Mouse (Mus musculus): Measurements from ENCODE around the gene Clybl. TPM values are rescaled to one million over a fixed set of nuclear protein-coding genes. Genes with fewer than 3 reads are reported as not detected.

Gene Clybl
- polyA plus RNA-seq, 1 experiment, result 66.7 TPM

- no peaks in the 10 kb centered on the region for H3K27me3 ChIP-seq (replicated peaks; ENCODE audit: control insufficient read depth, insufficient read depth, low read length)
- H3K4me1 ChIP-seq (ENCODE audit: control insufficient read depth, insufficient read depth, low read length), result peaks cover 3% of the 10 kb centered on the region; the same call in 1 of the 2 replicates
- under 1% methylated on average over 12 of the region's 12 CpGs for WGBS
- no peaks in the 10 kb centered on the region for H3K36me3 ChIP-seq (ENCODE audit: control insufficient read depth, insufficient read depth, low read length)
- H3K27ac ChIP-seq (ENCODE audit: insufficient read depth, low read depth, low read length), result peak overlapping the region; percentile 27; the same call in 1 of the 2 replicates
- TF ChIP-seq CTCF (conservative IDR thresholded peaks at IDR 0.05; ENCODE audit: insufficient read depth, insufficient read length, low read depth, low read length) (0 out of 2 replicates have a peak, but pooled peaks have one; percentile 14), POLR2A (IDR thresholded peaks at IDR 0.05; ENCODE audit: low read depth, low read length) (no peak)
- DNase-seq, result no peak
- peak overlapping the region; percentile 76 for H3K4me3 ChIP-seq (ENCODE audit: insufficient read depth, low read depth, low read length)
These were observed 282 bp downstream of the Clybl start for GRCm38 (mm10) chr14:122181815-122182157.

GRCm38 (mm10) chr14:122182220-122182619 lies 716 bp downstream of the Clybl start:
- Histone ChIP-seq H3K4me3 (ENCODE audit: insufficient read depth, low read depth, low read length) (no peak overlapping the region), H3K36me3 (ENCODE audit: control insufficient read depth, insufficient read depth, low read length) (no peaks in the 10 kb centered on the region), H3K27ac (ENCODE audit: insufficient read depth, low read depth, low read length) (no peak overlapping the region), H3K4me1 (ENCODE audit: control insufficient read depth, insufficient read depth, low read length) (peaks cover 3% of the 10 kb centered on the region; the same call in 1 of the 2 replicates), H3K27me3 (replicated peaks; ENCODE audit: control insufficient read depth, insufficient read depth, low read length) (no peaks in the 10 kb centered on the region)
- 60% methylated on average over 6 of the region's 6 CpGs for WGBS
- TF ChIP-seq CTCF (conservative IDR thresholded peaks at IDR 0.05; ENCODE audit: insufficient read depth, insufficient read length, low read depth, low read length), result no peak
- TF ChIP-seq POLR2A (IDR thresholded peaks at IDR 0.05; ENCODE audit: low read depth, low read length), result no peak
- DNase-seq, result no peak

GRCm38 (mm10) chr14:122183974-122184373 lies 2.5 kb downstream of the Clybl start:
- H3K27ac ChIP-seq (ENCODE audit: insufficient read depth, low read depth, low read length), result no peak overlapping the region
- H3K36me3 ChIP-seq (ENCODE audit: control insufficient read depth, insufficient read depth, low read length), result no peaks in the 10 kb centered on the region
- no peak for DNase-seq
- H3K27me3 ChIP-seq (replicated peaks; ENCODE audit: control insufficient read depth, insufficient read depth, low read length), result no peaks in the 10 kb centered on the region
- no peak overlapping the region for H3K4me3 ChIP-seq (ENCODE audit: insufficient read depth, low read depth, low read length)
- peaks cover 3% of the 10 kb centered on the region; the same call in 1 of the 2 replicates for H3K4me1 ChIP-seq (ENCODE audit: control insufficient read depth, insufficient read depth, low read length)
- WGBS, result 83% methylated on average over 11 of the region's 11 CpGs
- TF ChIP-seq CTCF (conservative IDR thresholded peaks at IDR 0.05; ENCODE audit: insufficient read depth, insufficient read length, low read depth, low read length), result no peak

GRCm38 (mm10) chr14:122188250-122188649 lies 6.7 kb downstream of the Clybl start:
- 84% methylated on average over 5 of the region's 5 CpGs for WGBS
- TF ChIP-seq POLR2A (IDR thresholded peaks at IDR 0.05; ENCODE audit: low read depth, low read length) (no peak), CTCF (conservative IDR thresholded peaks at IDR 0.05; ENCODE audit: insufficient read depth, insufficient read length, low read depth, low read length) (no peak)
- no peaks in the 10 kb centered on the region for H3K36me3 ChIP-seq (ENCODE audit: control insufficient read depth, insufficient read depth, low read length)
- no peak overlapping the region for H3K27ac ChIP-seq (ENCODE audit: insufficient read depth, low read depth, low read length)
- H3K4me1 ChIP-seq (ENCODE audit: control insufficient read depth, insufficient read depth, low read length), result no peaks in the 10 kb centered on the region
- no peak for DNase-seq
- no peaks in the 10 kb centered on the region for H3K27me3 ChIP-seq (replicated peaks; ENCODE audit: control insufficient read depth, insufficient read depth, low read length)
- H3K4me3 ChIP-seq (ENCODE audit: insufficient read depth, low read depth, low read length), result no peak overlapping the region

GRCm38 (mm10) chr14:122189901-122190300 lies 8.4 kb downstream of the Clybl start:
- Histone ChIP-seq H3K27me3 (replicated peaks; ENCODE audit: control insufficient read depth, insufficient read depth, low read length) (no peaks in the 10 kb centered on the region), H3K36me3 (ENCODE audit: control insufficient read depth, insufficient read depth, low read length) (no peaks in the 10 kb centered on the region), H3K4me1 (ENCODE audit: control insufficient read depth, insufficient read depth, low read length) (no peaks in the 10 kb centered on the region), H3K4me3 (ENCODE audit: insufficient read depth, low read depth, low read length) (no peak overlapping the region), H3K27ac (ENCODE audit: insufficient read depth, low read depth, low read length) (no peak overlapping the region)
- DNase-seq, result peak; percentile 82
- TF ChIP-seq POLR2A (IDR thresholded peaks at IDR 0.05; ENCODE audit: low read depth, low read length) (no peak), CTCF (conservative IDR thresholded peaks at IDR 0.05; ENCODE audit: insufficient read depth, insufficient read length, low read depth, low read length) (no peak)
- 56% methylated on average over 5 of the region's 5 CpGs for WGBS

- no peaks in the 10 kb centered on the region for H3K4me1 ChIP-seq (ENCODE audit: control insufficient read depth, insufficient read depth, low read length)
- no peak overlapping the region for H3K27ac ChIP-seq (ENCODE audit: insufficient read depth, low read depth, low read length)
- 21% methylated on average over 2 of the region's 2 CpGs for WGBS
These were observed 9.0 kb downstream of the Clybl start for GRCm38 (mm10) chr14:122190527-122190926.

GRCm38 (mm10) chr14:122190941-122191510 lies 9.5 kb downstream of the Clybl start:
- Histone ChIP-seq H3K4me1 (ENCODE audit: control insufficient read depth, insufficient read depth, low read length) (no peaks in the 10 kb centered on the region), H3K36me3 (ENCODE audit: control insufficient read depth, insufficient read depth, low read length) (no peaks in the 10 kb centered on the region), H3K27ac (ENCODE audit: insufficient read depth, low read depth, low read length) (no peak overlapping the region), H3K4me3 (ENCODE audit: insufficient read depth, low read depth, low read length) (no peak overlapping the region), H3K27me3 (replicated peaks; ENCODE audit: control insufficient read depth, insufficient read depth, low read length) (no peaks in the 10 kb centered on the region)
- WGBS, result 14% methylated on average over 7 of the region's 7 CpGs
- DNase-seq, result peak; percentile 71
- TF ChIP-seq POLR2A (IDR thresholded peaks at IDR 0.05; ENCODE audit: low read depth, low read length) (no peak), CTCF (conservative IDR thresholded peaks at IDR 0.05; ENCODE audit: insufficient read depth, insufficient read length, low read depth, low read length) (peak; percentile 90)

More at GRCm38 (mm10) chr14:122190527-122190926, 9.0 kb downstream of the Clybl start:
- peak; percentile 40 for DNase-seq
- Histone ChIP-seq H3K27me3 (replicated peaks; ENCODE audit: control insufficient read depth, insufficient read depth, low read length) (no peaks in the 10 kb centered on the region), H3K4me3 (ENCODE audit: insufficient read depth, low read depth, low read length) (no peak overlapping the region), H3K36me3 (ENCODE audit: control insufficient read depth, insufficient read depth, low read length) (no peaks in the 10 kb centered on the region)
- TF ChIP-seq CTCF (conservative IDR thresholded peaks at IDR 0.05; ENCODE audit: insufficient read depth, insufficient read length, low read depth, low read length) (no peak), POLR2A (IDR thresholded peaks at IDR 0.05; ENCODE audit: low read depth, low read length) (no peak)
